Mouse (Mus musculus) cerebellum, adult 2 months (tissue): ENCODE results near the gene Satb2.

Source experiments
- CTCF ChIP-seq: fragments of 200-500 bp; IDR thresholded peaks from 2 replicates; pipeline ENCODE4 v1.5.1; 2011; ENCODE audit warnings: low read depth, mild to moderate bottlenecking, control low read depth, low read length, moderate library complexity, borderline replicate concordance; ENCODE audit not compliant: insufficient read depth
- POLR2A ChIP-seq: fragments of 200-500 bp; IDR thresholded peaks from 2 replicates; pipeline ENCODE4 v1.6.1; 2011; ENCODE audit warnings: low read length, control low read depth, borderline replicate concordance; ENCODE audit not compliant: insufficient read depth

DNA sequence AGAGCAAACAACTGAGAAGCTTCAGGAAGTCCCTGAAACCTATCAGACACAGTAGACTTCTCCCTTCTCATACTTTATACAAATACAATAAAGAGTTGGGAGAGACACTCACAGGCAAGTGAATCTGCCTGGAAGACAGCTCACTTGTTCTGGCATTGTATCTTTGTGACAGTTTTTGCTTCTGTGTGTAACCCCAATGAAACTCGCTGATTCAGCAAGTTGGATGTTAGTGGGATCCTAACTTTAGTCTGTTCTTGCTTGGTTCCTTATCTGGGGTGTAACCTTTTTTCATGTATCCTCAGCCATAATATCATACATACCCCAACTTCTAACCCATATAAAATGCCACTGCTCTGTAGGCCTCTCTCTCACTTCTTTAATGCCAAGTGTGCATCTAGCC, 216.9 kb downstream of the Satb2 start:
- TF ChIP-seq POLR2A (no peak), CTCF (no peak)
